Mouse (Mus musculus) cerebellum, adult 2 months (tissue): ENCODE measurements at regions not wholly inside any gene's neighbourhood (a gene's known extent, or its start where the extent isn't known, plus 50 kb on each side); places are given as distances from the start of the nearest gene placed in this dataset.

Experiments used
- DNase-seq, 2 experiments: peaks; one replicate each; pipeline ENCODE4 v3.0.0; 2021
- H3K27ac ChIP-seq: fragments of 200-500 bp; 2 replicates; pipeline ENCODE4 v1.5.1; 2012; ENCODE audit warnings: low read length, control low read depth, inconsistent platforms; ENCODE audit not compliant: insufficient read depth
- H3K27me3 ChIP-seq: fragments of 200-500 bp; 2 replicates; pipeline ENCODE4 v1.6.1; 2012; ENCODE audit warnings: inconsistent platforms, mild to moderate bottlenecking, low read length, moderate library complexity; ENCODE audit not compliant: control insufficient read depth, insufficient read depth
- H3K4me1 ChIP-seq: fragments of 200-500 bp; 2 replicates; pipeline ENCODE4 v1.6.1; 2011; ENCODE audit warnings: low read length; ENCODE audit not compliant: control insufficient read depth, insufficient read depth
- H3K4me3 ChIP-seq: fragments of 200-500 bp; replicated peaks from 2 replicates; pipeline ENCODE3; 2011; ENCODE audit warnings: mild to moderate bottlenecking, low read depth, low read length, control low read depth; ENCODE audit not compliant: insufficient read depth
- CTCF ChIP-seq: fragments of 200-500 bp; IDR thresholded peaks from 2 replicates; pipeline ENCODE4 v1.5.1; 2011; ENCODE audit warnings: low read depth, mild to moderate bottlenecking, control low read depth, low read length, moderate library complexity, borderline replicate concordance; ENCODE audit not compliant: insufficient read depth
- POLR2A ChIP-seq: fragments of 200-500 bp; IDR thresholded peaks from 2 replicates; pipeline ENCODE4 v1.6.1; 2011; ENCODE audit warnings: low read length, control low read depth, borderline replicate concordance; ENCODE audit not compliant: insufficient read depth
- WGBS: fragments of 180-500 bp; shearing (Covaris S2); methylation state at CpG from one replicate; pipeline ENCODE4 v1.1.7; 2018; 5-methylcytosine and 5-hydroxymethylcytosine counted together

DNA sequence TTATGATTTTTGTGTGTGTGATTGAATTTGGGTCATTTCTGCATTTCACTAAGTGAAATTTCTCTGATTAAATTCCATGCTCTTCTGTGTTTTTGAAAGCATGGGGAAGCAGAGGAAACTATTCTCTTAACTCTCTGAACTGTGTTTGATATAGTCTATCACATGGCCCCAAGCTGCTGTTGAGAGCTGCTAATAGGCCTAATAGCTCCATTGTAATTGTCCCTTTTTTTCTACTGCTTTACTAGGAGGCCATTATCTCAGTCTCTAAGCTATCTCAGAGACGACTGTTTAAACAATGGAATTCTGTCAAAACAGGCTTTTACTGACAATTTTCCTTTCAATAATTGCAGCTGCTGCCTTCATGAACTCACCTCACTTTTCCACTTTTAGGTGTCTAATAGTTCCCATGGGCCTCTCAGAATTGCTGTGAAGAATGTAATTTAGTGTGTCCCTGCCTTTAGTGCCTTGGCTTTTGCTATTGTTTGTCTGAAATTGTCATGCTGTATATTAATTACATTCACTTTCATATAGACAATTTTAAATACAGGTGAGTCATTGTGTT is 721.5 kb upstream of the Kcnd2 start:
- H3K4me3 ChIP-seq: no peak overlapping the region
- no peaks in the 10 kb centered on the region for H3K4me1 ChIP-seq
- 54% methylated on average over 1 of the region's 1 CpGs for WGBS
- no peak for TF ChIP-seq POLR2A
- TF ChIP-seq CTCF: no peak
- no peak for DNase-seq
- H3K27ac ChIP-seq: no peak overlapping the region
- no peaks in the 10 kb centered on the region for H3K27me3 ChIP-seq

DNA sequence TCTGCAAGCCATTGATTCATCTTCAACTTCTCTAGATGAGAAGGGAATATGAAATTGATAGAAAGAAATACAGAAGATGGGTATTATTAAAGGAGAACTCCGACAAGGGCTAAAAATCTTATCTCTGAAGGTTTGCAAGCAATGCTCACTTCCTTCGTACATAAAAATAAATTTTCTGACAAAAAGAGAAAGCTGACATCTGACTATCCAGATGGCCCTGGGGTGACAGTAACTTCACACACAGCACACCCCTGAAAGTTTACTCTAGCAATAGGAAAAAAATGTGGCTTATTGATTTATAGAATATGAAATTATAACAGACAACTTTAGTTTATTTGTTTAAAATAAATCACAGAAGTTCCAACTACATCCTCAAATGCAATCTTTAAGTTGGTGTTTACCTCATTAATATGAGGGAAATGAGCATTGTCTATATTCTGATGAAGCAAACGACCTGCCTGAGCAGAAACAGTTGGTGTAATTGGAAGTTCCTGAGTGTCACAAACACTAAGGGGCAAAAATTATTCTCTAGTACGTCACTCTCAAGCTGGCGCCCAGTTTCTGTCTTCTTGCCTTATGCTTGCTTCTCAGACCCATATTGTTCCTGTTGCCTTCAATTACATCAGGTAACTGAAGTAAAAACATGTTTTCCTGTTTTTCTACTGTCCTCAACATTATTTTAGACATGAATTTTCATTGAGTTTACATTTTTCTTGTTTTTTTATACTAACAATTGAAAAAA is 712.8 kb upstream of the Kcnd2 start:
- H3K27ac ChIP-seq: no peak overlapping the region
- H3K4me1 ChIP-seq: peaks cover 4% of the 10 kb centered on the region; the same call in 1 of the 2 replicates
- no peaks in the 10 kb centered on the region for H3K27me3 ChIP-seq
- TF ChIP-seq CTCF (no peak), POLR2A (no peak)
- 10% methylated on average over 5 of the region's 5 CpGs for WGBS
- peak; percentile 71 to 88 for DNase-seq
- H3K4me3 ChIP-seq: no peak overlapping the region
